Mouse (Mus musculus) cerebellum, postnatal 10 days (tissue): ENCODE measurements around the gene Sbds.
"Not testable (repeated sequence)": the region's sequence is repeated elsewhere in the genome, so short reads cannot be mapped to it uniquely, and the experiment has no call there.

ENCODE experiments used
- DNase-seq, 2 experiments: peaks; one replicate each; pipeline ENCODE4 v3.0.0; 2021; ENCODE audit warnings: mixed read lengths in 2 of 2

The Sbds gene

DNA sequence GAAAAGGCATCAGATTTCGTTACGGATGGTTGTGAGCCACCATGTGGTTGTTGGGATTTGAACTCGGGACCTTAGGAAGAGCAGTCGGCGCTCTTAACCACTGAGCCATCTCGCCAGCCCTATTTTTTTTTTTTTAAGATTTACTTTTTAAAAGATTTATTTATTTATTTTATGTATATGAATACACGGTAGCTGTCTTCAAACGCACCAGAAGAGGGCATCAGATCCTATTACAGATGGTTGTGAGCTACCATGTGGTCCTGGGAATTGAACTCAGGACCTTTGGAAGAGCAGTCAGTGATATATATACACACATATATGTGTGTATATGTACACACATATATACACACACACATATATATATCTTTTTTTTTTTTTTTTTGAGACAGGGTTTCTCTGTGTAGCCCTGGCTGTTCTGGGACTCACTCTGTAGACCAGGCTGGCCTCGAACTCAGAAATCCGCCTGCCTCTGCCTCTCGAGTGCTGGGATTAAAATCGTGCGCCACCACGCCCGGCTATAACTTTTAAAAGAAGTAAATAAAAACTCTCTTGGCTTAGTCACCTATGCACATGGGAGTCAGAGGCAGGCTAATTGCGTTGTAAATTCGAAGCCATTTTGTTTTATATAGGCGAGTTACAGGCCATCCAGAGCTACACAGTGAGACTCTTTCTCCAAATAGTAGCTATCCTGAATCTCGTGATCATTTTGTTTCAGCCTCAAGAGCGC, 632 bp upstream of the Sbds start:
- DNase-seq = not testable (repeated sequence)

DNA sequence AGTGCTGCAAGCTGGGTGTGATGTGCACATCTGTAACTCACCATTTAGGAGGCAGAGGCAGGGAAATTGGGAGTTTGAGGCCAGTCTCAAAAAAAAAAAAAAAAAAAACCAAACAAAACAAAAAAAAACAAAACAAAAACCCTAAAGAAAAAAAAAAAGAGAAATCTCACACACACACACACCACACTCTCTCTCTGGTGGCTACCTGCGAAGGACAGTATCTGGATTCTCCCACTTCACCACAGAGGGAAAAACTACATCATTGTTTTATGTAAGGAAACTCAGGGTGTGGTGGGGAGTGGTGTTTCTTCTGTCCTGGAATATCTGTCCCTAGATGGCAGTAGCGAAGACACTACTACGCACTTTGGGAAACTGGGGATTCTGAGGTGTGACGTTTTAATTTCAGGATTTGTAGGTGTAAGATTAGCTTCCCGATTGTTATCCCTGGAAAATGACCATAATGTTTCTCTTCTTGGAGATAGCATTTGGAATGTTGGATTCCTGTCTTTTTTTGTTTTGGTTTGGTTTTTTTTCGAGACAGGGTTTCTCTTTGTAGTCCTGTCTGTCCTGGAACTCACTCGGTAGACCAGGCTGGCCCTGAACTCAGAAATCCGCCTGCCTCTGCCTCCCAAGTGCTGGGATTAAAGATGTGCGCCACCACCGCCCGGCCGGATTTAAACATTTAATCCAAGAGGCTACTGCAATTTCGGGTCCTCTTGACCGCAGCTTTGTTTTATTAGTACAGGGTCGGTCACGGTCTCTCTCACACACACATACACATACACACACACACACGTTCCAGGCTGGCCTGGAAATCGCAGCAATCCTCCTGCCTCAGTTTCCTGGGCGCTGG, 940 bp downstream of the Sbds start:
- DNase-seq = peak; percentile 32 to 54

DNA sequence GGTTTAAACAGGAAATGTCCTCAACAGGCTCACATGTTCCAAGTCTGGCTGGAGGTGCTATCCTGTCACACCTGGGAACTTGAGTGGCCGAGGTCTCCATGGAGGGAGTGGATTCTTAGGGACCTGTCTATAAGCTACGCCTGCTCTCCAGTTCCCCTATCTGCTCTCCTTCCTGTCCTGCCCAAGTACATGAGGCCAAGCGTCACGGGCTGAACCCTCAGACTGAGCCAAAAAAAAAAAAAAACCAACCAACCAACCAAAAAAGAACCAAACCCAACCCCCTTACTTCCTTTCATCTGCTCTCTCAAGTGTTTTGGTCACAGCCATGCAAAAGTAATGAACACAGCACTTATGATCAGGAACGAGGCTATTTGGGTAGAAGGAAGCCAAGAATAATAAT, 7.5 kb downstream of the Sbds start:
- no peak for DNase-seq

DNA sequence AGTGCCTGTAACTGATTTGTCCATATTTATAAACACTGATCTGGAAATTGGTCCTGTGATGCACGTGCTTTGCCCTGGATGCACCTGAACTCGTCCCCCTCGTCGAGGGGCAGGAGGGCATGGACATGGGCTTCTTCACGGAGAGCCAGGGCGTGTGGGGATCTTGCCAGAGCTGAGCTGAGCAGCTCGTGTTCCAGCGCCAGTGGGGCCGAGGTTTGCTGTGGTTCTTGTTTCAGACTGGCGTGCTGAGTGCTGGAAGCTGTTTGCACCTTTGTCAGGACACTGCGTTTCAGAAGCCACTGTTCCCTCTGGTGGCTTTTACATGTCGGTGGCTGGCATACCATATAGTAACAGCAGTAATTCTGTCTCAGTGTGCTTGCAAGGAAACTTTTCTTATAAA, 13.9 kb downstream of the Sbds start:
- no peak for DNase-seq

DNA sequence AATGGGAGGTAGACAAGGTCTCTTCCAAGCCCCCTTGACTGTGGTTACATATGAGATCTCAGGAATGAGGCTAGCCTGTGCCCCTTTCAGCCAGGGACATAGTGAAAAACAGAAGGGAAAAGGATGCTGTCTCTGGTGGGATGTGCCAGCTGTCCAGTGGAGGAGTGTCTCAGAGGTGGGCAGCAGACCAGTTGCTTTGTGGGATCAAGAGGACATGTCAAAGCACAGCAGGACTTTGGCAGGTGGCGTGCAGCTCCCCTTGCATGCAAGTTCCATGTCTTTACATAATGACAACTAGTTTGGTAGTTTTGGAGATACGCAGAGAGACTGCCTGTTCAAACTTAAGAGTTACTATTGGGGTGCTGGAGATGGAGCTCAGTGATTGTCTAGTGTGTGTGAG, 15.5 kb downstream of the Sbds start:
- no peak for DNase-seq

DNA sequence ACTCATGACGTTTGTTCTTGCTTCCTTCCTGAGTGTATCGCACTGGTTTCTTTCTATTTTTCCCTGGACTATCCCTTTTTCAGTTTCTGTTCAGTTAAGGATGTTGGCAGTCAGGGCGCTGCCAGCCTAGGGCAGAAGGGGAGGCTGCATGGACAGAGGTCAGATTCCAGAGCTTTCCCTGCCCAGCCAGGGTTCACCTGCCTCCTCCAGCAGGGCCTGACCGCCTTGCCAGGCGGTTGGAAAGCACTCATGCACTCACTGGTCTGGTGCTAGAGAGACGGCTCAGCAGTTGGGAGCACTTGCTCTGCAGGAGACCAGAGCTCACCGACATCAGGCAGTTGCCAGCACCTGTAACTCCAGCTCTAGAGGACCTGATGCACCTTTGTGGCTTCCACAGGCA, 16.1 kb downstream of the Sbds start:
- DNase-seq = no peak

DNA sequence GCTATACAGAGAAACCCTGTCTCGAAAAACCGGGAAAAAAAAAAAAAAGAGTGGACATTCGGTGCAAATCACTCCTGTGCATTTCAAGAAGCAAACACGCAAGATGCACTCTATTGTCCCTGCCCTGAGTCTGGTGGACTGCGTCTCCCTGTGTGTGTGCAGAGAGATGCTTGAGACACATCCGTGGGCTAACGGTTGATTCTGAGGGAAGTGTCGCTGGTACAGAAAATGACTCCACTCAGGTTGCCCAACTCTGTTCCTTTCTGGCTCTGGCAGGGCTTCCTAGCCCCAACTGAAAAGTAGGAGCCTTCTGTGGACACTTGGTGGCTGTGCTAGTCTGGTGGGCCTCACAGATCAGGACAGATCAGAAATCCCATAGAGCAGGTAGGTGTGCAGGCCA, 19.0 kb downstream of the Sbds start:
- no peak for DNase-seq

DNA sequence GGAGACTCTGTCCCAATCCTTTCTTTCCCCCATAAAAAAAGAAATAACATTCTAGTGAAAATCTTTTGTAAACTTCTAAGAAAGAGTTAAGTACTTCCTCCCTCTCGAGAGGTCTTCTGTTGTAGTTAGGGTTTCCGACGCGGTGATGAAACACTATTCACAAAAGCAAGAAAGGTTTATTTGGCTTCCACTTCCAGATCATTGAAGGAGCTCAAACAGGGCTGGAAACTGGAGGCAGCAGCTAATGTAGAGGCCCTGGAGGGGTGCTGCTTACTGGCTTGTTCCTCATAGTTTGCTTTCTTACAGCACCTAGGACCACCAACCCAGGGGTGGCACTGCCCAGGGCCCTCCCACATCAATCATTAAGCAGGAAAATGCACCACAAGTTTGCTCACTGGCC, 27.2 kb downstream of the Sbds start:
- DNase-seq = no peak

DNA sequence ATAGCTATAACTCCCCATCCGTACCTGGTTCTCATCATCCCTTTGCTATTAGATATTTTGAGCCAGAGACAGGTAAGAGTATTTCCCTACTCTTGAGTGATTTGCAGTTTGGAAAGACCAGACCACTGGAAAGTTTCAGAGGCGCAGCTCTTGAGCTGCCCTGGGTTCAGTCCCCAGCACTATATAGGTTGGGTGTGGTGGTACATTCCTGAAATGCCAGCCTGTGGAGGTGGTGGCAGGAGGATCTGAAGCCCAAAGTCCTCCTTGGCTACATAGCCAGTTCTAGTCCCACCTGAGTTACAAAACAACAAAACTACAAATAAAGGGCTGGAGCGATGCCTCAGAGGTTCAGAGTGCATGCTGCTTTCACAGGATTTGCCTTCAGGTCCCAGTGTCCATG, 28.5 kb downstream of the Sbds start:
- no peak for DNase-seq

DNA sequence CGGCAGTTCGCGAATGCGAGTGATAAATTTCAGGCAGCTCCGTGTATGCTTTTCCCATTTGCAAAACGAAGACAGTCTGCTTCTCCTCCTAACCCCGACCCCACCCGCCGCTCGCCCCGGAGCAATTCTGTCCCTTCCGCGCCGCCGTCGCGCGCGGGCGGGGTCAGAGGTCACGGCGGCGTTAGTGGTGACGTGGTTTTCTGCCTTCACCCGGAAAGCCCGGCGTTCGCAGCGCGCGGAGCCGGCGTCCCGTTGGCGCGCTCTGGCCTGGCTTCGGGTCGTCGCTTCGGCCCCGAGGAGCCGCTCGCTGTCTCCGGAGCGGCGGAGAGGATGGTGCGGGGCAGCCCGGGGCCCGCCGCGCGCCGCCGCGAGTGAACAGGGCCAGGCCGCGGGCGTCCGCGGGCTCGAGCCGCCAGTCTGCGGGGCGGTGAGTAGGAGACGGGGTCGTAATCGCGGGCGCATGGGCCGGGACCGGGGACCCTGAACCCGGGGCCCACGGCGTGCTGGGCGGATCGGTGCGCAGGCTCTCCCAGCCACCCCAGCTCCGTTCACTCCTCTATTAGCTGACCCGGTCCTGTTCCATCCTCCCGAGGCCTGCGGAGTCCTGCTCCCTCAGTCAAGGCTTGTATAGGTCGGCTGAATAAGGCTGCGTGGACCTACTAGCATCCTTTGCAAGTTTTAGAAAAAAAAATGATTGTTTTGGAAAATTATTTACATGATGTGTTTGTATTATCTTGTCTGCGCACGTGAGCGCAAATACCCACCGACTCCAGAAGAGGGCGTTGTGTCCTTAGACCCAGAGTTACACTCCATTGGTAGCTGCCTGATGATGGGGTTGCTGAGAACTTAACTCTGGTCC, 33.0 kb downstream of the Sbds start:
- peak; percentile 98 to 99 for DNase-seq

DNA sequence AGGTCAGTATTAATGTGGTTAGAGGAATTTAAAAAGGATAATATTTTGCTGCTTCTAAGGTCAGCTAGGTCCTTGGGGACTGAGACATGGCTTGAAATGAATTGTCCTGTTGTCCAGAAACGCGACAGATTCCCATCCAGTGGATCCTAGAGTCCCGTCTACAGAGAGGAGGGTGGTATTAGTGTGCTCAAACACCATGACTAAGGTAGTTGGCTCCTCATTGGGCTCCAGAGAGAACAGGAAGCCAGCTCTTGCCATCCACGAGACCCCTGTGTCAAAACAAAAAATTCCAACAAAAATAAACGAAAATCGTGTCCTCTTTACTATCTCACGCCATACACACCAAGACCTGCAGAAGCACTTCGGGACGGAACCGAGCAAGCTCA, 33.6 kb downstream of the Sbds start:
- no peak for DNase-seq

DNA sequence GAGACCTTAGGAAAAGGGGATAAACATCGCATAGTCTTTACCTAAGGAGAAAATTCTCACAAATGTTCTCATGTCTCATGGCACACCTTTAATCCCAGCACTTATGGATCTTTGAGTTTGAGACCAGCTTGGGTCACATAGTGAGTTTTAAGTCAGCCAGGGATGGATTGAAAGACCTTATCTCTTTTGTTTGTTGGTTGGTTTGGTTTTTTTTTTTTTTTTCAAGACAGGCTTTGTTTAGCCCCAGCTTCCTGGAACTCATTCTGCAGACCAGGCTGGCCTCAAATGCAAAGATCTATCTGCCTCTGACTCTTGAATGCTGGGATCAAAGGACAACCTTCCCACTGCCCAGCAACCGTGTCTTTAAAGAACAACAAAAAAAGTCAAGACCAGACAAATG, 34.0 kb downstream of the Sbds start:
- no peak for DNase-seq

DNA sequence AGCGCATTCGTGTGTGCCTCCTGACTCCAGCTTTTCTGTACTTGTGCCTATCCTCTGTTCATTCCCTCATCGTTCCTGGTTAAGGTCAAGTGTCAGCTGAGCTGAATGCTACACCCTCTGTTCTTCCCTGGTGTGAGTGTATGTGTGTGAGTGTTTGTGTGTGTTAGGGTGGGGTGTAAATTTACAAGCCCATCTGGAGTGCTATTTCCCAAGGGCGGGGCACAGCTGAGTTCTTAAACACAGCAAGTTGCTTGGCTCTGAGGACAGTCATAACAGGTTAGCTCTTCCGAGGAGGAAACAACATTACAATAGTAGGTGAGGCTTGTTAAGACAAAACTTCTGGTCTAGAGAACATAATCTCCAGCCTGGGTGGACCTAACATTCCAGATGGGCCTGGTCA, 37.0 kb downstream of the Sbds start:
- DNase-seq = no peak

DNA sequence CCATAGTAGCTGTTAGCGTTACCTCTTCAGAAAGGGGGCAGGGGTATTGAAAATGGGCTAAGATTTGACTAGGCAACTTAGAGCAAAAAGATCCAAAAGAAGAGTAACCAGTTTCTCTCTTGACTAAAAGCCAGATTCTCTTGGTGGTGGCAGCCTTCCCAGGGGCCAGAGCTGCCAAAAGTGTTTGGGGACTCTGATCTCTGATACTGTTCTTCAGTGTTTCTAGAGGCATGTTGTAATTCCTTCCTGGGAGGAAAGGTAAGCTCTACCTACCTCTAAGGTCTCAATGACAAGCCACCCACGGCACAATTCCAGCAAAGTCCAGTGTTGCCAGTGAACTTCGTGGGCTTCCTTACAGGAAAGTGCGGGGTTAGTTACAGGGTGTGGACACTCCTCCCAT, 37.9 kb downstream of the Sbds start:
- no peak for DNase-seq

DNA sequence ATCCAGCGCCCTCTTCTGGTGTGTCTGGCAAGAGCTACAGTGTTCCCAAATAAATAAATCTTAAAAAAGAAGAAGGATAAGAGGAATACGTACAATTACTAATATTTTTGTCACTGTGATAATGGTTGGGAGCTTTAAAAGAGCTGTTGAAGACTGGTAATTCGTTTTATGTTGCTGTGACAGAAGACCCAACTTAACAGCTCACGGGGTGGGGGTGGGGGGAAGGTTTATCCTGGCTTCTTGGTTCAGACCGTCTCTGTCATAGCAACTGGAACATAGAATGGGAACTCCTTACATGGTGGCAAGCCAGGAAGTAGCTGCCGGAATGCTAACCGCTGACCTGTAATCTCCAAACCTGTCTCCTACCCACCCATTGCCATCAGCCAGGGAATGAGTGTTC, 38.5 kb downstream of the Sbds start, which contains the start of gene Tmem248:
TSS of gene Tmem248 (plus strand) at position 301 of the 400 bp plus-strand sequence.
- DNase-seq = no peak

DNA sequence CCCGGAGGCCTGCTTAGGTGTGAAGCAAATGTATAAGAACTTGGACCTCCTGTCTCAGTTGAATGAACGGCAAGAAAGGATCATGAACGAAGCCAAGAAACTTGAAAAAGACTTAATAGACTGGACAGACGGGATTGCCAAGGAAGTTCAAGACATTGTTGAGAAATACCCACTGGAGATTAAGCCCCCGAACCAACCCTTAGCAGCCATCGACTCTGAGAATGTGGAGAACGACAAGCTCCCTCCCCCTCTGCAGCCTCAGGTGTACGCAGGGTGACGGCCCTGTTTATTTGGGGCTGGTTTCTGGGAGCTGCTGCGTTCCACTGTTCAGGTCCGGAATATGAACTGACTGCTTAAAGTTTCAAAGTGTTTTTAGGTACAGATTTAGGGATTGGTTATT, 42.4 kb downstream of the Sbds start:
- DNase-seq = no peak

DNA sequence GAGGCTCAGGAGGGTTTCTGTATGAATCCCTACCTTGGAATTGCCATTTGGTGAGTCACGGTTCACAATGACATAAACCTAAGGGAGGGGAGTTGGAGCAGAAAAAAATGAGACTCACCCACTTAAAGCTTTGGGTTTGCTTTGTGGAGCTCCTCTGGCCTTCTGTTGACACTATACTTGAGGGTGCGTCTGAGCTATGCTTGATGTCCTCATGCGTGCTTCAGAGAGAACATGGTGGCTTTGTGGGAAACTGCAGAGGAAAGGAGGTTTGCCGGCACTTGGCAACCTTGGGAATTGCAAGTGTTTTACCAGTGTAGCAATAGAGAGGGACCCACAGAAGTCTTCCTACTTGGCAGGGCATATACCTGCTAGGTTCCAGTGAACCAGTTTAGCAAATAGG, 48.0 kb downstream of the Sbds start:
- no peak for DNase-seq

DNA sequence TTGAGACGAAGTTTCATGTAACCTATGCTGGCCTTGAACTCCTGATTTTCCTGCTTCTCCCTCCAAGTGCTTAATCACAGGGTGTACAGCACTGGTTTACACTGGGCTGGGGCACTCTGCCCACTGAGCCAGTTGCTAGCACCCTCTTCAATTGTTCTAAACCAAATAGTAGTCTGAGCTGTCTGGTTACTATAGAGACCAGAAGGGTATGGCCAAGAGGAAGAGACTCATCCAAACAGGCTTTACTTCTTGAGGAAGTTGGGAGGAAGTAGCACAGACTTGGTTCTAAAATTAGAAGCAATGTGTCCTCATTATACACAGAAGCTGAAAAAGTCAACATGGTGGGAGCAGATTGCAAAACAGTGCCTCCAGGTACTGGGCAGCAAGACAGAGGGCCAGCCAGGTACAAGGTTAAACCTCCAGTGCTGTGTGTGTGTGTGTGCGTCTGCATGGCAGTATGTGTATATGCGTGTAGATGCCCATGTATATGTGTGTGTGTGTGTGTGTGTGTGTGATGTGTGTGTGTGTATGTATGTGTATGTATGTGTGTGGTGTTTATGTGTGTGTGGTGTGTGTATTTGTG, 49.8 kb downstream of the Sbds start:
- DNase-seq = no peak

DNA sequence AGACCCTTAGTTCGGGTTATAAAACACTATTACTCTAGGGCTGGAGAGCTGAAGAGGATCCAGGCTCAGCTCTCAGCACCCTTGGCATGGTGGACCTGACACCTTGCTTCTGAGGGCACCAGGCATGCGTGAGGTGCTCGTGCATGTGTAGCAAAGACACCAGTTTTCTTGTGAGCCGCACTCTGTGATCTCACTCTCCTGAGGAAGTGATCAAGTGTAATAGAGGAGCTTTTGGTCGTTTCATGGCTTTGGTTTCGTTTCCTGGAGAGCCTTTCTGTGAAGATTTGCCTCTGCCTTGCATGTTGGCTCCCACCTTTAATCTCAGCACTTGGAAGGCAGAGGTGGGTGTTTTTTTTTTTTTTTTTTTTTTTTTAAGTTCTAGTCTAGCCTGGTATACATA, 50.8 kb downstream of the Sbds start:
- DNase-seq = no peak

DNA sequence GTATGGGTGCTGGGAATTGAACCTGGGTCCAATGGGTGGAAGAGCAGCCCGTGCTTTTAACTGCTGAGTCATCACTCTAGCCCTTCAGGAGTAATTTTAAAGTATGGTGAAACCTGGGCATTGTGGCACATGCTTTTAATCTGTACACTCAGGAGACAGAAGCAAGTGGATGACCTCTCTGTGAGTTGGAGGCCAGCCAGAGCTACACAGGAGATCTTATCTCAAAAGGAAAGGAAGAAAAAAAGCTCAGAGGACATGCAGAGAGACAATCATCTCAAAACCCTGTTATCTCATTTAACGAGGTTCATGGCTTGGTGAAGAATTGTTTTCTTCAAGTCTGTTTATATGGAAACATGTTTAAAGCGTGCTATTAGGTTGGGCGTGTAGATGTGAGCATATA, 51.4 kb downstream of the Sbds start:
- DNase-seq = no peak

DNA sequence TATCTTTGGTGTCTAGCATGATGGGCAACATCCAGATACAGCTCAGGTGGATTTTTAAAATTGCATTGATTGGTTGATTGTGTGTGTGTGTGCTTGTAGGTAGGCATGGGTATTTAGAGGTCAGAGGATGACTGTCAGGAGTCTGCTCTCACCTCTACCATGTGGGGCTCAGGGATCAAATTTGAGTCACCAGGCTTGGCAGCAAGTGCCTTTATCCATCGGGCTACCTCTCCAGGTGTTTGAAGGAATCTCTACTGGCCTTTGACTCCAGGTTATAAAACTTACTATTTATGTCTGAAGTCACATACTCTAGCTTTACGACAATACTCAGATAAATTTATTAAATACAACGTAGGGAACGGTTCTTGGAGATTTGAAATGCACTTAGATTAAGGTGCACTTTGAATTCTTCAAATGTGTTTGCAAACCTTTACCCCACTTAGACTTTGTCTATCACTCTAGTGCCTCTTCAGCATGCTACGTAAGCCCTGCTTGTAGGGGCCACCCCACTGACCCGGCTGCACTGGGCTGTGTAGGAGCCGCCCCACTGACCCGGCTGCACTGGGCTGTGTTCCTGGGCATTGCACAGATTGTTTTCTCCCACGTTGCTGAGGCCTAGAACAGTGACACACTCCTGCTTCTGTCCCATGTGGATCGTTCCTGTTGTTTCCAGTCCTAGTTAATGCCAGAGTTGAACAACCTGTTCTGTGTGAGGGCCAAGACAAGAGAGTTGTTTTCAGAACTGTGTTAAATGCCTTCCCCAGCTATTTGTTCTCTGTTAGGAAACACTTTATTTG, 54.9 kb downstream of the Sbds start:
- no peak for DNase-seq

DNA sequence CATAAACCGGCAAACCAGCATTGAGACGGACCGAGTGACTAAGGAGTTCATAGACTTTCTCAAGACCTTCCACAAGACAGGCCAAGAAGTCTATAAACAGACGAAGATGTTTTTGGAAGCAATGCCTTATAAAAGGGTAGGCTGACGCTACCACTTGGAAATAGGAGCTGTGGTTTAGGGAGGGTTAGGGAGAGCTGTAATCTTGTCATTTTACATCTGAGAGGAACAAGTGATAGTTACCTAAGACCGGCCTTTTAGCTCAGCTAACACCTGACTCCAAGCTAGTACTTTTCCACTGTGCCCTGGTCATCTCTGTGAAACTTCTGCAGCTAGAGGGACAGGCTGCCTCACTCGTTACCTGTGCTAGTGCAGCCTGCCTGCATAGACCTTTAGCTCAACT, 57.3 kb downstream of the Sbds start:
- DNase-seq = no peak
